Mouse (Mus musculus): ENCODE measurements around the gene Rab36. TPM values are rescaled to one million over a fixed set of nuclear protein-coding genes. Genes with fewer than 3 reads are reported as not detected.

The Rab36 gene
- polyA plus RNA-seq, 1 experiment from 2014 or later: 12.7 TPM

GRCm38 (mm10) chr10:75062621-75063020, 25.8 kb downstream of the Rab36 start:
- DNase-seq (ENCODE audit: extremely low spot score, low spot score): no peak
- WGBS: 41% methylated on average over 6 of the region's 6 CpGs
- peaks cover 85% of the 10 kb centered on the region for H3K4me1 ChIP-seq
- no peaks in the 10 kb centered on the region for H3K9me3 ChIP-seq
- peaks cover 19% of the 10 kb centered on the region for H3K27me3 ChIP-seq (ENCODE audit: poor library complexity, severe bottlenecking)
- H3K36me3 ChIP-seq (replicated peaks): peaks cover 27% of the 10 kb centered on the region
- H3K27ac ChIP-seq: no peak overlapping the region
- peak overlapping the region; percentile 88 for H3K4me3 ChIP-seq

GRCm38 (mm10) chr10:75063301-75063965, 26.6 kb downstream of the Rab36 start:
- Histone ChIP-seq H3K27ac (no peak overlapping the region), H3K9me3 (no peaks in the 10 kb centered on the region), H3K4me1 (peaks cover 86% of the 10 kb centered on the region), H3K4me3 (peak overlapping the region; percentile 88), H3K36me3 (replicated peaks) (peaks cover 27% of the 10 kb centered on the region), H3K27me3 (ENCODE audit: poor library complexity, severe bottlenecking) (peaks cover 19% of the 10 kb centered on the region)
- 76% methylated on average over 12 of the region's 12 CpGs for WGBS
- no peak for DNase-seq (ENCODE audit: extremely low spot score, low spot score)

GRCm38 (mm10) chr10:75065691-75066090, 28.8 kb downstream of the Rab36 start:
- peaks cover 19% of the 10 kb centered on the region for H3K27me3 ChIP-seq (ENCODE audit: poor library complexity, severe bottlenecking)
- no peaks in the 10 kb centered on the region for H3K9me3 ChIP-seq
- H3K27ac ChIP-seq: no peak overlapping the region
- peaks cover 27% of the 10 kb centered on the region for H3K36me3 ChIP-seq (replicated peaks)
- H3K4me1 ChIP-seq: peaks cover 84% of the 10 kb centered on the region
- no peak overlapping the region for H3K4me3 ChIP-seq
- no peak for DNase-seq (ENCODE audit: extremely low spot score, low spot score)
- 77% methylated on average over 6 of the region's 6 CpGs for WGBS

GRCm38 (mm10) chr10:75067446-75067845, 30.6 kb downstream of the Rab36 start:
- Histone ChIP-seq H3K9me3 (no peaks in the 10 kb centered on the region), H3K27ac (no peak overlapping the region), H3K36me3 (replicated peaks) (peaks cover 38% of the 10 kb centered on the region), H3K4me1 (peaks cover 67% of the 10 kb centered on the region), H3K4me3 (no peak overlapping the region), H3K27me3 (ENCODE audit: poor library complexity, severe bottlenecking) (peaks cover 7% of the 10 kb centered on the region; the same call in 1 of the 2 replicates)
- DNase-seq (ENCODE audit: extremely low spot score, low spot score): no peak

- H3K27me3 ChIP-seq (ENCODE audit: poor library complexity, severe bottlenecking): 0 out of 2 replicates have a peak, but pooled peaks cover under 1% of the 10 kb centered on the region
- no peak overlapping the region for H3K4me3 ChIP-seq
- no peaks in the 10 kb centered on the region for H3K9me3 ChIP-seq
- WGBS: 56% methylated on average over 2 of the region's 2 CpGs
- H3K4me1 ChIP-seq: peaks cover 61% of the 10 kb centered on the region
- H3K27ac ChIP-seq: no peak overlapping the region
- H3K36me3 ChIP-seq (replicated peaks): peaks cover 38% of the 10 kb centered on the region
- DNase-seq (ENCODE audit: extremely low spot score, low spot score): no peak
Observed at GRCm38 (mm10) chr10:75068086-75068485, 31.2 kb downstream of the Rab36 start.

- peaks cover 54% of the 10 kb centered on the region for H3K4me1 ChIP-seq
- no peak overlapping the region for H3K4me3 ChIP-seq
- no peaks in the 10 kb centered on the region for H3K27me3 ChIP-seq (ENCODE audit: poor library complexity, severe bottlenecking)
- DNase-seq (ENCODE audit: extremely low spot score, low spot score): no peak
- H3K9me3 ChIP-seq: no peaks in the 10 kb centered on the region
- peaks cover 40% of the 10 kb centered on the region for H3K36me3 ChIP-seq (replicated peaks)
- 71% methylated on average over 12 of the region's 12 CpGs for WGBS
- H3K27ac ChIP-seq: no peak overlapping the region
Observed at GRCm38 (mm10) chr10:75068624-75069328, 31.9 kb downstream of the Rab36 start.

GRCm38 (mm10) chr10:75070281-75070976, 33.6 kb downstream of the Rab36 start:
- no peaks in the 10 kb centered on the region for H3K27me3 ChIP-seq (ENCODE audit: poor library complexity, severe bottlenecking)
- no peak overlapping the region for H3K4me3 ChIP-seq
- no peaks in the 10 kb centered on the region for H3K9me3 ChIP-seq
- H3K4me1 ChIP-seq: peaks cover 38% of the 10 kb centered on the region
- no peak overlapping the region for H3K27ac ChIP-seq
- 89% methylated on average over 11 of the region's 11 CpGs for WGBS
- DNase-seq (ENCODE audit: extremely low spot score, low spot score): no peak
- H3K36me3 ChIP-seq (replicated peaks): peaks cover 29% of the 10 kb centered on the region

- peaks cover 37% of the 10 kb centered on the region for H3K36me3 ChIP-seq (replicated peaks)
- 93% methylated on average over 5 of the region's 5 CpGs for WGBS
- no peak for DNase-seq (ENCODE audit: extremely low spot score, low spot score)
- H3K4me1 ChIP-seq: peaks cover 20% of the 10 kb centered on the region
- no peaks in the 10 kb centered on the region for H3K27me3 ChIP-seq (ENCODE audit: poor library complexity, severe bottlenecking)
- no peaks in the 10 kb centered on the region for H3K9me3 ChIP-seq
- H3K27ac ChIP-seq: no peak overlapping the region
- no peak overlapping the region for H3K4me3 ChIP-seq
Observed at GRCm38 (mm10) chr10:75075665-75076064, 38.8 kb downstream of the Rab36 start.

GRCm38 (mm10) chr10:75078174-75079128, 41.6 kb downstream of the Rab36 start:
- WGBS: 89% methylated on average over 14 of the region's 14 CpGs
- DNase-seq (ENCODE audit: extremely low spot score, low spot score): no peak
- no peak overlapping the region for H3K4me3 ChIP-seq
- no peaks in the 10 kb centered on the region for H3K9me3 ChIP-seq
- H3K27me3 ChIP-seq (ENCODE audit: poor library complexity, severe bottlenecking): no peaks in the 10 kb centered on the region
- H3K27ac ChIP-seq: no peak overlapping the region
- peaks cover 42% of the 10 kb centered on the region for H3K36me3 ChIP-seq (replicated peaks)
- peaks cover 19% of the 10 kb centered on the region for H3K4me1 ChIP-seq

GRCm38 (mm10) chr10:75085330-75085729, 48.5 kb downstream of the Rab36 start:
- no peak for DNase-seq (ENCODE audit: extremely low spot score, low spot score)
- no peaks in the 10 kb centered on the region for H3K4me1 ChIP-seq
- no peak overlapping the region for H3K4me3 ChIP-seq
- H3K27ac ChIP-seq: no peak overlapping the region
- H3K9me3 ChIP-seq: no peaks in the 10 kb centered on the region
- H3K36me3 ChIP-seq (replicated peaks): peaks cover 47% of the 10 kb centered on the region
- no peaks in the 10 kb centered on the region for H3K27me3 ChIP-seq (ENCODE audit: poor library complexity, severe bottlenecking)
- WGBS: 81% methylated on average over 1 of the region's 1 CpGs

GRCm38 (mm10) chr10:75088471-75088870, 51.6 kb downstream of the Rab36 start:
- H3K27ac ChIP-seq: no peak overlapping the region
- H3K4me3 ChIP-seq: no peak overlapping the region
- H3K27me3 ChIP-seq (ENCODE audit: poor library complexity, severe bottlenecking): no peaks in the 10 kb centered on the region
- H3K9me3 ChIP-seq: no peaks in the 10 kb centered on the region
- H3K4me1 ChIP-seq: peaks cover 7% of the 10 kb centered on the region
- 89% methylated on average over 4 of the region's 4 CpGs for WGBS
- no peak for DNase-seq (ENCODE audit: extremely low spot score, low spot score)
- peaks cover 29% of the 10 kb centered on the region for H3K36me3 ChIP-seq (replicated peaks)

- no peak overlapping the region for H3K4me3 ChIP-seq
- no peak overlapping the region for H3K27ac ChIP-seq
- peaks cover 16% of the 10 kb centered on the region for H3K4me1 ChIP-seq
- DNase-seq (ENCODE audit: extremely low spot score, low spot score): no peak
- peaks cover 9% of the 10 kb centered on the region for H3K36me3 ChIP-seq (replicated peaks)
- 91% methylated on average over 10 of the region's 10 CpGs for WGBS
- no peaks in the 10 kb centered on the region for H3K9me3 ChIP-seq
- H3K27me3 ChIP-seq (ENCODE audit: poor library complexity, severe bottlenecking): peaks cover 16% of the 10 kb centered on the region
Observed at GRCm38 (mm10) chr10:75091478-75092152, 54.8 kb downstream of the Rab36 start.

Data from forebrain, embryonic 10.5 days (tissue).